Mouse (Mus musculus) embryonic fibroblast, embryonic 13.5 days (primary cell): ENCODE data around the gene Sh3rf1.

Experiments
- CTCF ChIP-seq: IDR thresholded peaks from 2 replicates; pipeline ENCODE4 v1.5.1; 2011; ENCODE audit warnings: mild to moderate bottlenecking, control low read depth, low read length, moderate library complexity, borderline replicate concordance; ENCODE audit not compliant: insufficient read depth
- POLR2A ChIP-seq: IDR thresholded peaks from 2 replicates; pipeline ENCODE4 v1.6.1; 2011; ENCODE audit warnings: low read depth, mild to moderate bottlenecking, control low read depth, low read length, moderate library complexity

DNA sequence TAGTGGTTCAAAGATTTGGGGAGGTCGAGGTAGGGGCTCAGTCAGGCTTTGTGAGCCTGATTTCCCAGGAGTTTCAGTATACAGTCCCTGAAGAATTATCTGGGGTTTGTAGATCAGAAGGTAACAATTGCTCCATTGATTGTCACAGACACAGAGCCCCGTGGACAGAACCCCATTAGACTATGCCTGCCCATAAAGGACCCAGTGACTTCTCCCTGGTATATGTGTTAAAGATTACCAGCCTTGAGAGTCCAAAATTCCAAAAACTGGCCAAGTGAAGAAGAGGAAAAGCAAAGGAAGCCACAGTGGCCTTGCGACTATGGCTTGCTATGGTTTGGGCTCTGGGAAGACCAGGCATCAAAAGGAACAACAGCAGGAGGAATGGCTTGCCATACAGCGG is 136.7 kb downstream of the Sh3rf1 start:
- no peak for TF ChIP-seq POLR2A
- no peak for TF ChIP-seq CTCF
